Mouse (Mus musculus) layer of hippocampus, postnatal 14 days (tissue): ENCODE results near the gene Rbm20. TPM values are rescaled to one million over a fixed set of nuclear protein-coding genes. Genes with fewer than 3 reads are reported as not detected.

ENCODE experiments used
- DNase-seq, 2 experiments: peaks; one replicate each; pipeline ENCODE4 v3.0.0; 2021 to 2022; ENCODE audit warnings: low spot score in 2 of 2, mixed read lengths in 1 of 2
- total RNA-seq, 2 experiments: library from RNA; stranded (reverse); gene quantifications; 2 replicates each; pipeline ENCODE4 v1.2.3; 2021

Gene Rbm20
- total RNA-seq, 2 experiments from 2014 or later = 3.1 TPM

DNA sequence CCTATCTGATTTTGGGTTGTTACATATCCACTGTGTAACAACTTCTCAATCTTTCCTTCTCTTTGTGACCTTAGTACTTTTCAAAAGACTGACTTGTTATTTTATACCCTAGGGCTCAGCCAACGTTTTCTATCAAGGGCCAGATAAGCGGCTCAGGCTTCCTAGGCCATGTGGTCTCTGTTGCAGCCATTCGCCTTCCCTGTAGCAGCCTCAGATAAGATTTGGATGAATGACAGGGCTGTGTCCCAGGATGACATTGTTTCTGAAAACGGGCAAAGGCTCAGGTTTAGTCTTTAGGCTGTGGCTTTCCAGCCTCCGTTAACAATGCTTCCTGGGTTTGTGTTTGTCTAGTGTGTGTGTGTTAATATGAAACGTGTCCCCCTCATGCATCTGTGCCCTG, 36.3 kb downstream of the Rbm20 start:
- DNase-seq = no peak

DNA sequence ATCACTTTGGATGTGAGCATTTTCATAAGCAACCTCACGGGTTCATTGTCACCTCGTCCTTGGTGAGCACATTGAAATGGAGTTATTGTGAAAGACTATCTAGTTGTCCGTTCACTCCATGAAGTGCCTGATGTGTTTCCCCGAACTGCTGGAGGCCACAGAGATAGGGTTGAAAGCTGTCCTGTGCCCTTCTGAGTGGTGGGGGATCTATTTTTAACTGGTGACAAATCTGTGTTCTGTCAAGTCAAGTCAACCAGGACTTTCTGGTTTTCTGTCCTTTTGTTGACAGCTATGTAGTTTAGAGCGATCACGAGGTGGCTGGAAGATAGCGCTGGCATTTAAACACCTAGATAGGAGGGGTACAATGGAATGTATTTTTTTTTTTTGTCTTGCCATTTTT, 39.4 kb downstream of the Rbm20 start:
- no peak for DNase-seq

DNA sequence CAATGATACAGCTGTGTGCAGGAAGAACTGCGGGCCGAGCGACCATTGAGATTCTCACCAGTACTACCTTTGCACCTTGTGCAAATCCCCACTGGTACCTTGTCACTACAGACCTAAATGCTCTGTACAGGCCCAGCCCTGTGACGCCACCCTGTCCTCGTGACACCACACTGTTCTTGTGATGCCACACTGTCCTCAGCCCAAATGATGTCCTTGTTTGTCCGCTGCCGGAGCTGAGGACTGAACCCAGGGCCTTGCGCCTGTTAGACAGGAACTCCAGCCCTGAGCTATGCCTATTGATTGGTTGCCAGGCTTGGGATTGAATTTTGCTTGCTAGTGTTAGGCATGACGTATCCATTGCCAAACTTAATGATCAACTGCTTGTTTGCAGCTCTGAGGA, 40.3 kb downstream of the Rbm20 start:
- no peak for DNase-seq

DNA sequence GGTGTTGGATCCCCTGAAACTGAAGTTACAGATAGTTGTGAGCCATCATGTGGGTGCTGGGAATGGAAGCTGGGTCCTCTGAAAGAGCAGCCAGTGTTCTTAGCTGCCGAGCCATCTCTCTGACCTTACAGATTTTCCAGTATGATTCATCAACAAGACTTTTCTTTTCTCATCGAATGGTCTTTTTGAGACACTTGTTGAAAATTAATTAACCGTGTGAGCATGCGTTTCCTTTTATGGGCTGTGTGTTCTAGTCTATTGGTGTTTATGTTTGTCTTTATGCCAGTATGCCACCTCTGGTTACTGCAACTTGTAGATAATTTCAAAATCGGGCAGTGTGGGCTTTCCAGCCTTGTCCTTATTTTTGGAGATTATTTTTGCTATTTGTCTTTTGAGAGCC, 45.1 kb downstream of the Rbm20 start:
- no peak for DNase-seq

DNA sequence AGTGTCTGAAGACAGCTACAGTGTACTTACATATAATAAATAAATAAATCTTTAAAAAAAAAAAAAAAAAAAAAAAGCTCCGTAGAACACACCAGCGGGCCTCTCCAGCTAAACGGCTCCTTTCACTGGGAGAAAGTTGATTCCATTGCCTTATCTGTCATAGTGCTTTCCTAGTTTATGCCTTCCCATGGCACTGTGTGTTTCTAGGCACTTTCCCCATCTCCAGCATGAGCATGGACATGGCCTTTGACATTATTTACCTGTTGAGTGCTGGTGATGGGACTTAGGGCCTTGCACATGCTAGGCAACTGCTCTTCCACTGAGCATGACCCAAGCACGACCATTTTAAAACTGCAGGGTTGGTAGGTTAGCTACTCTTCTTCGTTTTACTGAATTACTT, 46.9 kb downstream of the Rbm20 start:
- no peak for DNase-seq

DNA sequence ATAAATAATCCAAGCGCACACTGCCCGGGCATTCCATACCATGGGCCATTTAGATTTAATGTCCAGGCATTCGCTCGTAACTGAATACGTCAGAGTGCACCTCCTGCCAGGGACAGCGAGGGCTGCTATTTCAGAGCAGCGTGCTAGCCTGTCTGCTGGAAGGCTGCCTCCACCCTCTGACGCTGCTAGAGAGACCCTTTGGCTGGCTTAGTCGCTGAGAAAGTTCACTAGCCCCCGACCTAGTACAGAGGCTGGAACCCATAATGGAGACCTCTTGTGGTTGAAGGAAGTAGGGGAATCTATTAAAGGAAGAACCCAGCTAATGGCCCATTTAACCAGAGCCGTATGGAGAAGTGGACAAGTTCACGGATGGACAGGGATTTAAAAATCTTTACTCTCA, 49.2 kb downstream of the Rbm20 start:
- DNase-seq = no peak

DNA sequence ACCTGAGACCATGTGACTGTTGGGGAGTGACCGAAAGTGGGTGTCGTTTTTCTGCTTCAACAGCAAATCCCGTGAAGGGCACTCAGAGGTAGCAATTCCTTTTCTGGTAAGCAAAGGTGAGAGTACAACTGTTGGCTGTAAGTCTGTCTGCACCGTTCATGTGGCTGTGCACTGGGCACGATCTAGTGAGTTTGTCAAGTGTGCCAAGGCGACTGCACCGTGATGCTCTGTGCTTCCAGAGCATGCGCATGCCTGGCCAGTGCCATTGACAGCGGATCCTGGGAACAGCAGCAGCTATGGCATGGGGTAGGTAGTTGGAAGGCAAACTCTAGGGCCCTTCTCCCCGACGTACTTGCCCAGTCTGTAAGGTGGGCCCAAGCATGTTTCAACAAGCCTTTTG, 49.6 kb downstream of the Rbm20 start:
- no peak for DNase-seq

DNA sequence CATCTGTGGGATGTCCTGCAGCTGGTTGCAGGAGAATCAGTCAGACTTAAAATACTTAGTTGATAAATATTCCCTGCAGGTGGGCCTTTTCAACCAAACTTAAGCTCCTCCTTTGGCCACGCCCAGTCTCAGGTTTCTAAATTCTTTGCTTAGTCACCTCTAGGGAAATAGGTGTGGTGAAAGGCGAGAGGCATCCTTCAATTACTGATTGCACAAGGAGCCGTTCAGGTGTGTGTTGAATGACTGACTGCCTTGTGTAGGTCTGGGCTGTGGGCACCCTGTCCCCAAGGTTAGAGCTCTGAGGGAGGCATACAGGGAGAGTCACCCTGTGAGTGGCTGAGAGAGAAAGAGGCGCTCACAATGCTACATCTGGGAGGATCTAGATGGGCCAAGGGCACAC, 50.2 kb downstream of the Rbm20 start:
- no peak for DNase-seq

DNA sequence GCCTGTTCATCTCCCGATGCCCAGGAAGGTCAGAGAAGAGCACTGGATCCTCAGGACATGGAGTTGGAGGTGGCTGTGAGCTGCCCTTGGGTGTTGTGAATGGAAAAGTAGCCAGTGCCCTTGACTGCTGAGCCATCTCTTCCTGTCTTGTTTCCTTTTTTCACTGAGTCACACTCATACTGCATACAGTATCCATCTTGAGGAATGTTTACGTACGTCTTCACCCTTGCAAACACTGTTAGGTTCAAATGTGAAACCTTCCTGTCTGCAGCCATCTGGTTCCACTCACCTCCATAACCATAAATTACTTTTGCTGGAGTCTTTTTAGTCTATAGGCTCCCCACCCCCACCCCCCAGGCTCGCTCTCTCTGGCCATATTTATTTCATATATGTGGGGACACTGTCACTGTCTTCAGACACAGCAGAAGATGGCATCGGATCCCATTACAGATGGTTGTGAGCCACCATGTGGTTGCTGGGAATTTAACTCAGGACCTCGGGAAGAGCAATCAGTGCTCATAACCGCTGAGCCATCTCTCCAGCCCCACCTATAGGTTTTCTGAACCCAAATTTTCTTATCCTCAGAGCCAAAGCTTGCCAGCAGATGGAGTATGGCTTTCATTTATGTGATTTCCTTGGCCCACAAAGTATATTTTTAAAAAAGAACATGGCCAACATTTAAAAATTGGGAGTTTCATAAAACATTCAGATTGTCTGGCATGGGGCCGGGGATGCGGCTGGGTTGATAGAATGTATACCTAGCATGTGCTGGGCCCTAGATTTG, 51.0 kb downstream of the Rbm20 start:
- no peak for DNase-seq

DNA sequence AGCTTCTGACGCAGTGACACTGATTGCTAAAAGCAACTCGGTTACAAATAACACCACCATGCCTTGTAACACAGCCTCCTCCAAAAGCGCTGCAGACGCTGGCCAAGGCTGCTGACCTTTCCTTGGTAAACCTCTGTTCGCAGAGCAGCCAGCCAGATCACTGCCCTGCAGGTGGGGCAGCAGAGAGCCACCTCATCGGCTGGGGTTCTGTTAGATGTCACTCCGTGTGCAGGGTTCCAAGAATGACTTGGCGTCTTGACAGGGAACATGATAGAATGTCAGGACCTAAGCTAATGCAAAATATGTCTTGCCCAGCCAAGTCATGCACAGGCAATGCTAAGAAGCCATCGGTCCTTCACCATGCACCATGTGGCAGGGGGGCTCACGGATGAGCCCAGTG, 52.8 kb downstream of the Rbm20 start:
- DNase-seq = no peak

DNA sequence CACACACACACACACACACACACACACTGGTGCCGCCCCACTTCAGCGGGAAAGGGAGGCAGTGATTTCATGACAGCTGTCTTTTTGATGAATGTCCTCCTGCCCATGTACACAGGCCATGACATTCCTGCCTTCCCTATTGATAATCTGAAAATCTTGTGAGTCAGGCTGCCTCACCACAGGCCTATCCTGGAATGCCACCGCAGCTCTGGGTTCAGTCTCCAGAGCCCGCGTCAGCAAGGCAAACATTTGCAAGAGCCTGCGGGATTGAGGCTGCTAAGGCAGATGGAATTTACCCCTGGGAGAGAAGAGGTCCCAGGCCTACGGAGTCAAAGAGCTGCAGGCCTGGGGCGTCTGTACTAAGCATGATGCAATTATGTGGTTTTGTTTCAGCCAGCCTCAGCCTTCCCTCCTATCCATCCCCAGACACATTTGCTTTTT, 54.7 kb downstream of the Rbm20 start:
- DNase-seq = no peak

DNA sequence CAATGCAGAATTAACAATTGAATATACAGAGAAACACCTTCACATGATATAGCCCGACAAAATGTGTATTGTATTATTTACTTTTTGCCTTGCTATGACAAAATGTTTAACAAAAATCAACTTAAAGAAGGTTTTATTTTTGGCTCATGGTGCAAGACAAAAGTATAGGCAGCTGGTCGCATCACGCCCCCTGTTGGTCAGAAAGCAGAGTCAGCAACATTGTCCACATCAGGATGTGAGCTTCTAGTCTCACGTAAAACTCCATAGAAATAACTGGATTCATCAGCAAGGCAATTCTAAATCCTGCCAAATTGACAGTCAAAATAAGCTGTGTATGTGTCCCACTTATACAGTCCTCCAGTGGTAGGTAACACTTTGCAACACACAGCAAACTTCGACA, 57.7 kb downstream of the Rbm20 start:
- DNase-seq = no peak

DNA sequence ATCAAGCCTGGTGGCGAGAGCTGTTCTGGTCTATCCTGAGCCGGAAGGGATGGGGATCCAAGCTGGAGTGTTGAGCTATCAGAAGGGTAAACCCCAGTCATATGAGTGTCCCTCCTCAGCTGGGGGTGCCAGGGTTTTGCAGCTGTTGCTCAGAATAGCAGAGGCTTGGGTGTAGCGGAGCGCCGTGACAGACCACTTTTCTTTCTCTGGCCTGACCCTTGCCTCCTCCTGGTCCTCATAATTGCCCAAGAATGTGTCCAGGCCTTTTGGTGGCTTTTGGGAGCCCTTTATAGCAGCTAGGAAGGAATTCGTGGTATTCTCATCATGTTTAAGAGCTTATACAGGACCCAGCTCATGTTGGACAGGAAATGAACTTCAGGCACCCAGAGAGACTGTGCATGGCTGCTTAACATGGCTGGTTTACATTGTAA, 61.6 kb downstream of the Rbm20 start:
- no peak for DNase-seq

DNA sequence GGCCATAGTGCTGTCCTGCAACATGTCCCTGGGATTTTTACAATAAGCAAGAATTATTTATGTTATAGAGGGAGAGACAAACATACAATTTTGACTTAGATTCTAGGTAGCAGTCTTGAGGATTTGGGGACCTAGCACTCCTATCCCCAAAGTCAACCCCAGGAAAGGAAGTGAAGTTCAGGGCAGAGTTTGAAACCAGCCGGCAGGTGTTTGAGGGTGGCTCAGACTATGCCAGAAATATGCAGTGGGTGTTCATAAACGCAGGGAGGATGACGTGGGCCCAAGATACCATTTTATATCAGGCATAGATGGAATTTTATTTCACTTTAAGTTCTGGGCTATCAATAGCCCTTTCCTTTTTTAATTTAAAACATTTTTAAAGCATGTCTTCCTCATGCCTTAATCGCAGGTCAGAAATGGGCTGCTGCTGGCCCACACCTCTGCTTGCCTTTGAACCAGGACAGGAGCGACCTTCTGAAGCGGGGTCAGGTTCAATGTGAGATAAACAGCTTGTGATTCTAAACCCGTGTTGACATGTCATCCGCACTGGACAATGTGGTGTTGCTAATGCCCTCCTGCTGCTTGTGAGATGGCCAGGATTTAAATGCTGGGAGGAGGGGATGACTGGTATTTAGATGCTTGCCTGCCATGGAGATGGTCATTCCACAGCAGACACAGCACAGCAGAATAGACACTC, 62.6 kb downstream of the Rbm20 start:
- no peak for DNase-seq

DNA sequence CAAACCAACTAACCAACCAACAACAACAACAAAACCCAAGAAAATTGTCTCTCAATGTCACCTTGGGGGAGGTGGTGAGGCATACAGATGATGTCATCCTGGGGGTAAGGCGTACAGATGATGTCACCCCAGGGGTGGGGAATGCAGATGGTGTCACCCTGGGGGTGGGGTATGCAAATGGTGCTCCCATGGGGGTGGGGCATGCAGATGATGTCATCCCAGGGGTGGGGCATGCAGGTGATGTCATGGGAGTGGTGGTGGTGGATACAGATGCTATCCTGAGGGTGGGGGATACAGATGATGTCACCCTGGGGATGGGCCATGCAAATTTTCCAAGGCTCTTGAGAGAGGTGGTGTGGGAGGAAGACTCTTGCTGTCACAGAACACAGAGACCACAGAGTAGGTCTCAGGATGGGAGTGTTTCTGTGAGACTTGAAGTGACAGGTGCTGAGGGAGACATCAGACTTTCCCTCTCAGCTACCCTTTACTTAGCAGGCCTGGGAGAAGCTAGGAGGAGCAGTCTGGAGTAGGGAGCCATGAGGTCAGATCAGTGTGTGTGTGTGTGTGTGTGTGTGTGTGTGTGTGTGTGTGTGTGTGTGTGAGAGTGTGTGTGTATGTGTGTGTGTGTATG, 63.8 kb downstream of the Rbm20 start:
- no peak for DNase-seq

DNA sequence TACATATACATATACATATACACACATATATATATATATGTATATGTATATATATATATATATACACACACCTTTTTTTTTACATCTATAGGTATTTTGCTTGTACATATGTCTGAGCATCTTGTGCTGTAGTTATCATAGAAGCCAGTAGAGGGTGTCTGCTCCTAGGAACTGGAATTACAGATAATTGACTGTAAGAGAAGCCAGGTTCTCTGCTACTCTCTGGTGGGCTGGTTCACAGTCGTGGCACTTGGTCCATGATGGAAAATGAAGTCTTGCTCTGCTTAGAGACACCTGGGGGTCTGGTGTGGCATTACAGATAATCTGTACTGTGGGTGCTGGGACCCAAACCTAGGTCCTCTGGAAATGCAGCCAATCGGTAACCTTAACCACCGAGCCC, 64.8 kb downstream of the Rbm20 start:
- DNase-seq = no peak

DNA sequence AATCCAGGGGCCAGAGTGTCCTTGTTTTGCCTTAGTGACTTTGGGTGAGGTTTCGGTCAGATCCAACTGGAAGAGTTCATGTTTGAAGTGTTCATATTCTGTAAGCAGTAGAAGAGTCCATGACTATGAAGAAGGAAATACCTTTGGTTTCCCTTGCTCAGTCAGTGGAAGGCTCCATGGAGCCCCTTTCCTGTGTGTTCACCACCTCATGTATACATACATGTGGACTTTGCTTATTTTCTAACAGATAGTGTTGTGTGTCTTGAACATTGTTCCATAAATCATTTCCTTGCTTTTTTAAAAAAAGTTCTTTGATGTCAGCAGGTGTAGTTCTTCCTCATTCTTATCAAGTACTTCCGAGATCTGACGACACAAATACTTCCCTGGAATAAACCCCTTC, 68.2 kb downstream of the Rbm20 start:
- no peak for DNase-seq

DNA sequence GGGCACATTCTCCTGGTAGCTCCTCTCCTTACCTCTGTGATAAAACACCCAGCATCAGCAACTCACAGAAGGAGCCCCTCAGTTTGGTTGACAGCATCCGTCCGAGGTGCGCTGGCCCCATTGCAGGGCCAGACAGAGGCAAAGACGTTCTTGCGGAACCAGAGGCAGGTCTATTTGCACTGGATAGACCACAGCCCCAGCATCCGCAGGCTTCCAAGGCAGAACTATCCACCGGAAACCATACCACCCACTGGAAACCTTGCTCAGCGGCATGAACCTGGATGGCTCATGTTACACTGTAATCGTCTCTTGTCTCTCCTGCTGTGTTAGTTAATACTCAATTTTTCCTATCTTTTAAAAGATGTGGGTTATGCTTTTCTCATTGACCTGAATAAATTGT, 69.0 kb downstream of the Rbm20 start:
- no peak for DNase-seq

DNA sequence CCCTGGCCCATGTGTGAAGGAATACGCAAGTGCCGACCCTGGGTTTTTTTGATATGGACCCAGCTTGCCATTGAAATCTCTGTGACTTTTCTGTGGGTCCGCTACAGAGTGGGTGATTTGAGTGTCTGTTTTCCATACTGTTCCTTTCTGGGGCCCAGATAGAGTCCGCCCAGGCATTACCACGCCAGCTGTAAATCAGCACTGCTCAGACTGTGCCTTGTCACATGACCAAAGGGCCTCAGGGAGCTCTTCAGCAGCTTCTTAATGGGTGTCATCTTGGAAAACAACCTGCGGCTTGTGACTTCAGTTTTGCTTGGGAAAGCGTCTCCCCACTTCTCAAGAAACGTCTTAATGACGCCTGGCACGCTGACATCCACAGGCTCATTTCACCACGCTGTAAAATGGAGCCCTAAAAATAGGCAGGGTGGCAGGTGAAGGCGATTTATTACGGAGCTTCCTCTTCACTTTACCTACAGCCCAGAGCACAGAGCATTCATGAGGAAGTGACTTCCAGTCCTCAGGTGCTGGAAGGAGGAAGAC, 71.2 kb downstream of the Rbm20 start:
- no peak for DNase-seq

DNA sequence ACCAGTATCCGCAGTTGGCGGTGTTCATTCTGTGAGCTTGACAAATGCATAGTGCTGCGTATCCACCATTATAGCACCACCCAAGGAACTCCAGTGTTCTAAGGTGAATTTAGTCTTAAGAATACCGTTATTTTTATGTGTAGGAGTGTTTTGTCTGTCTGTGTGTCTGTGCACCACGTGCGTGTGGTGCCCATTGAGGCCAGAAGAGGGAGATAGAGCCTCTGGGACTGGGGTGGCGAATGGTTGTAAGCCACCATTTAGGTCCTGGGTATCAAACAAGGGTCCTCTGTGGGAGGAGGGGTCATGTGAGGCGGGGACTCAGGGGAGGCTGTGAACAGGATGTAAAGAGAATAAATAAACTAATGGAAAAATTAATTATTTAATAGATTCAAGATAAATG, 72.2 kb downstream of the Rbm20 start:
- no peak for DNase-seq

DNA sequence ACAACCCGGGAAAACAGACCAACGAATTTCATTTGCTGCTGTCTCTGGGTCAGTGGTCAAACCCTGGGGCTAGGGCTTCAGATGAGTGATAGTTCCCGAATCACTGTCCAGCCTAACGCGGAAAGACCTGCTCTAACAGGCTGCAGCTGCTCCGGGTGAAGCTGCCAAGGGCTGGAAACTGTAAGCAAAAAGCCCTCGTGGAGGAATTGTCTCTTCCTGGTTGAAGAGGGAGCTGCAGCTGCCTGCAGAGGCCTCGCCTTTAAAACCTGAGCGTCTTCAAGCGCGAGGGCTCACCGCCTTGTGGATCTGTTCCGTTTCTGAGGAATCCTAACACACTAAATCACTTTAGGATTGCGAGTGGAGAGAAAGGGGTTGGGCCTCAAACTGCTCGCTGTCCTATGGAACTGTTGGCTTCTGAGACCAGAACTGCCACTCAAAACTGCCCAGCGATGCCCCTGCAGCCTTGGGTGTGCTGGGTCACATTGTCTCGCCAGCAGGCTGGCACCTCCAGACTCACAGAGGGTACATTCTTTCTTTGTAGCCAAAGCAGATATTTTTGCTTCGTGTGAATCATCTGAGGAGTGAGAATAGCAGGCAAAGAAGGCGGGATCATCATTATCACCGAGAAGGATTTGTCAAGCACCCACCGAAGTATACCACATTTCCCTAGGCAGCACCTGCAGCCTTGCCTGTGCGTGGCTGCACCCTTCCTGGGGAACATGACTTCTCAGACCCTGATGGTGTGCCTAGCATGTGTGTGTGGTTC, 74.5 kb downstream of the Rbm20 start:
- no peak for DNase-seq
